Comparison of ENCODE assay signal across 27 mouse cellular contexts in genomic region chr12:34398611-34399010, GRCm38 (mm10).
"Had no signal": no experiment of that assay in that cellular context is flagged by ENCODE, and none has a peak within 500 bp of the region (broad histone marks: within the 10 kb centered on the region; RNA-seq: fewer than 3 reads in every experiment).

No protein-coding gene starts in this region.

- DNase-seq: gastrocnemius, adult 2 months; gastrocnemius, postnatal 10 days; gastrocnemius, postnatal 25 days; heart, adult 18-20 months; heart, postnatal 10 days; heart, postnatal 4 days; kidney, adult 18-20 months; kidney, adult 8-10 months; kidney, postnatal 10 days; kidney, postnatal 25 days; kidney, postnatal 4 days; liver; liver, embryonic 13.5 days; liver, postnatal 0 days had no signal

- H3K27ac ChIP-seq: gastrocnemius, adult 2 months; heart, embryonic 10.5 days; hindbrain, embryonic 10.5 days; hindbrain, embryonic 12.5 days; hindbrain, embryonic 14.5 days; intestine, embryonic 15.5 days; limb, embryonic 10.5 days; limb, embryonic 12.5 days; liver, embryonic 13.5 days; liver, embryonic 15.5 days had no signal

- H3K36me3 ChIP-seq: hindbrain, embryonic 10.5 days; hindbrain, embryonic 12.5 days; intestine, embryonic 15.5 days; limb, embryonic 10.5 days; limb, embryonic 12.5 days; liver, embryonic 13.5 days; liver, embryonic 15.5 days had no signal

- H3K27me3 ChIP-seq: hindbrain, embryonic 12.5 days; intestine, embryonic 15.5 days; liver, embryonic 13.5 days; liver, embryonic 15.5 days had no signal

- H3K4me1 ChIP-seq: heart, embryonic 10.5 days; heart, embryonic 12.5 days; hindbrain, embryonic 10.5 days; intestine, embryonic 15.5 days; limb, embryonic 10.5 days; limb, embryonic 12.5 days; liver, embryonic 13.5 days; liver, embryonic 15.5 days had no signal

- H3K4me3 ChIP-seq: gastrocnemius, adult 2 months; heart, embryonic 10.5 days; heart, embryonic 12.5 days; hindbrain, embryonic 10.5 days; hindbrain, embryonic 12.5 days; intestine, embryonic 15.5 days; limb, embryonic 10.5 days; limb, embryonic 12.5 days; liver, embryonic 13.5 days; liver, embryonic 15.5 days had no signal

- H3K4me2 ChIP-seq: heart, embryonic 12.5 days; hindbrain, embryonic 12.5 days; hindbrain, embryonic 14.5 days; intestine, embryonic 15.5 days; limb, embryonic 12.5 days; liver, embryonic 11.5 days; liver, embryonic 13.5 days; liver, embryonic 15.5 days had no signal

- H3K9ac ChIP-seq: heart, embryonic 12.5 days; hindbrain, embryonic 12.5 days; hindbrain, embryonic 14.5 days; intestine, embryonic 15.5 days; limb, embryonic 12.5 days; liver, embryonic 13.5 days; liver, embryonic 15.5 days; liver, postnatal 0 days had no signal

- H3K9me3 ChIP-seq: heart, embryonic 10.5 days; heart, embryonic 12.5 days; hindbrain, embryonic 10.5 days; hindbrain, embryonic 12.5 days; intestine, embryonic 15.5 days; limb, embryonic 10.5 days; limb, embryonic 12.5 days; liver, embryonic 13.5 days; liver, embryonic 15.5 days had no signal

- ATAC-seq: hindbrain, embryonic 16.5 days; inflammation-experienced regulatory T-cells, adult 6 months; intestine, embryonic 15.5 days; intestine, postnatal 0 days; liver, postnatal 0 days had no signal
